Mouse (Mus musculus): ENCODE results near the gene Selenoh.

- no peak for TF ChIP-seq CTCF (IDR thresholded peaks at IDR 0.05)
- no peak for TF ChIP-seq EP300 (IDR thresholded peaks at IDR 0.05)
Observed at GRCm38 (mm10) chr2:84649674-84650073, 20.9 kb downstream of the Selenoh start.
